Mouse (Mus musculus) kidney, embryonic 16.5 days (tissue): ENCODE results near the gene Pex5l. TPM values are rescaled to one million over a fixed set of nuclear protein-coding genes. Genes with fewer than 3 reads are reported as not detected.

Source experiments
- ATAC-seq: fragments of 200-750 bp; cut with Nextera tagmentation; 2 replicates; pipeline ENCODE4 v1.8.0; 2017; ENCODE audit warnings: moderate TSS enrichment; ENCODE audit not compliant: low FRiP score, low TSS enrichment
- H3K27ac ChIP-seq: fragments of 300-500 bp; sonication (generic); 2 replicates; pipeline ENCODE4 v1.5.1; 2014; ENCODE audit warnings: low read length
- H3K27me3 ChIP-seq: fragments of 300-500 bp; sonication (generic); 2 replicates; pipeline ENCODE4 v1.6.1; 2014; ENCODE audit warnings: low read length, control low read depth, mixed read lengths; ENCODE audit not compliant: insufficient read depth
- H3K36me3 ChIP-seq: fragments of 300-500 bp; sonication (generic); 2 replicates; pipeline ENCODE4 v1.6.1; 2014; ENCODE audit warnings: low read length, control low read depth, mixed read lengths; ENCODE audit not compliant: insufficient read depth
- H3K4me1 ChIP-seq: fragments of 300-500 bp; sonication (generic); 2 replicates; pipeline ENCODE4 v1.6.1; 2014; ENCODE audit warnings: low read length, control low read depth, mixed read lengths; ENCODE audit not compliant: insufficient read depth
- H3K4me2 ChIP-seq: fragments of 300-500 bp; sonication (generic); replicated peaks from 2 replicates; pipeline ENCODE4 v1.6.1; 2014; ENCODE audit warnings: low read depth, low read length
- H3K4me3 ChIP-seq: fragments of 300-500 bp; sonication (generic); 2 replicates; pipeline ENCODE4 v1.5.1; 2014; ENCODE audit warnings: mild to moderate bottlenecking, low read length
- H3K9ac ChIP-seq: fragments of 300-500 bp; sonication (generic); replicated peaks from 2 replicates; pipeline ENCODE4 v1.6.1; 2014; ENCODE audit warnings: low read length
- H3K9me3 ChIP-seq: fragments of 300-500 bp; sonication (generic); 2 replicates; pipeline ENCODE4 v1.6.1; 2016; ENCODE audit warnings: low read length, control low read depth
- WGBS: fragments of 180-500 bp; shearing (Covaris S2); extraction: QIAGEN DNeasy Blood & Tissue Kit; methylation state at CpG from one replicate; pipeline ENCODE4 v1.1.7; 2014; 5-methylcytosine and 5-hydroxymethylcytosine counted together
- polyA plus RNA-seq: library from polyadenylated mRNA; unstranded; fragments of >200 nt; fragmentation: Nextera tagmentation; extraction: Ambion mirVana; gene quantifications from 2 replicates; pipeline ENCODE4 v1.2.1, GENCODE M21; 2015

Gene Pex5l
- polyA plus RNA-seq, 1 experiment from 2014 or later = 0.06 TPM

GRCm38 (mm10) chr3:33024566-33024965 lies 118.5 kb downstream of the Pex5l start:
- Histone ChIP-seq H3K4me3 (no peak overlapping the region), H3K9ac (no peak overlapping the region), H3K9me3 (no peaks in the 10 kb centered on the region), H3K4me1 (no peaks in the 10 kb centered on the region), H3K36me3 (no peaks in the 10 kb centered on the region), H3K4me2 (no peak overlapping the region), H3K27ac (no peak overlapping the region), H3K27me3 (no peaks in the 10 kb centered on the region)
- 52% methylated on average over 5 of the region's 5 CpGs for WGBS
- no peak for ATAC-seq

GRCm38 (mm10) chr3:33003901-33004300 lies 139.1 kb downstream of the Pex5l start:
- Histone ChIP-seq H3K36me3 (no peaks in the 10 kb centered on the region), H3K27me3 (no peaks in the 10 kb centered on the region), H3K4me1 (no peaks in the 10 kb centered on the region), H3K27ac (no peak overlapping the region), H3K9ac (no peak overlapping the region), H3K9me3 (no peaks in the 10 kb centered on the region), H3K4me2 (no peak overlapping the region), H3K4me3 (no peak overlapping the region)
- no peak for ATAC-seq
- 68% methylated on average over 4 of the region's 4 CpGs for WGBS

DNA sequence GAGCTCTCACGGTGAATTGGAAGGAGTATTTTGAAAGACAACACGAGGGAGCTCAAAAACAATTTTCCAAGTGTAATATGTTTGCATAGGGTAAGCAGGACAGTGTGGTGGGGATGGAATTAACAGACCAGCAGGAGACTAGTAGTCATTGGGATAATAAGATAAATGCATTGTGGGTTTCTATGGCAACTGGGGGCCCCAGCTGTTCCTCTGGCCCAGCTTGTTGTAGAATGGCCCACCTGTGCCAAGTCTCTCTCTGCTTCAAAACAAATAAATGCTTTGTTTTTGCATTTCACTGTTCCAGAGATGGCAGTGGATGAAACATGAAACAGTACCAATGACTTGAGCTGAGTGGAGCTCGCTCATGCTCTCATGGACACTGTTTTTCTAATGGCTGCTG lies 141.3 kb downstream of the Pex5l start:
- Histone ChIP-seq H3K4me3 (no peak overlapping the region), H3K4me2 (no peak overlapping the region), H3K4me1 (no peaks in the 10 kb centered on the region), H3K27ac (no peak overlapping the region), H3K36me3 (no peaks in the 10 kb centered on the region), H3K9ac (no peak overlapping the region), H3K27me3 (no peaks in the 10 kb centered on the region), H3K9me3 (no peaks in the 10 kb centered on the region)
- no peak for ATAC-seq
- 78% methylated on average over 3 of the region's 3 CpGs for WGBS

DNA sequence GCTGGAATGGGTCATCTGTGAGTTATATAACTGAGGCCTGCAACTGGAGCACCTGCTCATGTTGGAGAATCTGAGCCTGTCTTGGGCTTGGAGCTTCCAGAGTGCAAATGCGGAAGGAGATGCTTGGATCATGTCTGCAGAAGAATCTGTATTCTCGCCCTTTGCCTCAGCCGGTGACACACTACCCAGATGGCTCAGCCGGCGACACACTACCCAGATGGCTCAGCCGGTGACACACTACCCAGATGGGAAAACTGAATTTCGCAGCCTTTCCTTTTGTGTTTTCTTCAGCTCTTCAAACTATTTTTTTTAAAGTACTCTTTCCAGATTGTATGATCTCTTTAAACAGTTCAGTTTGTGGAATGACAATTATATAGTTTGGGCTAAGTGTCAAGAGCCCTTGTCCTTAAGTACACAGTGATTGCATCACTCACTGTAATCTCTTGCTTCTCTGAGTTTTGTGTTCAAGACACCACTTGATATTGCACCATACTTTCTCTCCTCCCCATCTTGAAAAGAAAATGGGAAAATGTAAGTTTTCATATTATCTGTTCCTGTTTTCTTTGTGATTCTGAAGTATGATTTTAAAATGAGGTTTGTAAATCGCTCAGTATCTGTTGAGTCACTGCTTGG lies 142.5 kb downstream of the Pex5l start:
- Histone ChIP-seq H3K27me3 (no peaks in the 10 kb centered on the region), H3K27ac (no peak overlapping the region), H3K4me2 (no peak overlapping the region), H3K9ac (no peak overlapping the region), H3K36me3 (no peaks in the 10 kb centered on the region), H3K4me3 (no peak overlapping the region), H3K9me3 (no peaks in the 10 kb centered on the region), H3K4me1 (no peaks in the 10 kb centered on the region)
- 85% methylated on average over 8 of the region's 8 CpGs for WGBS
- ATAC-seq = no peak

- Histone ChIP-seq H3K9ac (no peak overlapping the region), H3K4me2 (no peak overlapping the region), H3K27me3 (no peaks in the 10 kb centered on the region), H3K4me3 (no peak overlapping the region), H3K27ac (no peak overlapping the region), H3K9me3 (no peaks in the 10 kb centered on the region), H3K4me1 (no peaks in the 10 kb centered on the region), H3K36me3 (no peaks in the 10 kb centered on the region)
- WGBS = 76% methylated on average over 12 of the region's 12 CpGs
- ATAC-seq = no peak
These were observed 151.1 kb downstream of the Pex5l start for GRCm38 (mm10) chr3:32991713-32992575.

- Histone ChIP-seq H3K27ac (no peak overlapping the region), H3K9me3 (no peaks in the 10 kb centered on the region), H3K4me2 (no peak overlapping the region), H3K9ac (no peak overlapping the region), H3K4me3 (no peak overlapping the region), H3K27me3 (no peaks in the 10 kb centered on the region), H3K4me1 (no peaks in the 10 kb centered on the region), H3K36me3 (no peaks in the 10 kb centered on the region)
- ATAC-seq = no peak
- WGBS = 57% methylated on average over 5 of the region's 5 CpGs
These were observed 155.2 kb downstream of the Pex5l start for GRCm38 (mm10) chr3:32987806-32988205.

DNA sequence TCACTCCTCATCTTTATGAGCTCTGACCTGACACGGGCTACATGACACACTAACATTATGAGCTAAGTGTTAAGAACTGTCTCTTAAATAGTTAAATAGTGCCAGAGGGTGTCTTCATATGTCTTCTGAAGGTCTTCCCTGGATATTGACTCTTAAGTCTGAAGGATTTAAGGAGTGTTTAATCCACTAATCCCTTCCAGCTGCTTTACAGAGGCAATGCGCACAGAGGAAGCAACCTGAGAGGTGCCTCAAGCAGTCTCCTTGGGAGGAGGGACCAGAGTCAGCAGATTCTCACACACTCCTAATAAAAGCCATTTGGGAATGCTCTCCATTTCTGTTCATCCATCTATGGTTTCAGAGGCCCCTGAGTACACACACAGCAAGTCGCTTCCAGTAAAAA lies 157.9 kb downstream of the Pex5l start:
- Histone ChIP-seq H3K4me1 (no peaks in the 10 kb centered on the region), H3K9ac (no peak overlapping the region), H3K36me3 (no peaks in the 10 kb centered on the region), H3K27ac (no peak overlapping the region), H3K4me3 (no peak overlapping the region), H3K4me2 (no peak overlapping the region), H3K9me3 (no peaks in the 10 kb centered on the region), H3K27me3 (no peaks in the 10 kb centered on the region)
- 46% methylated on average over 3 of the region's 3 CpGs for WGBS
- no peak for ATAC-seq

- Histone ChIP-seq H3K36me3 (no peaks in the 10 kb centered on the region), H3K9ac (no peak overlapping the region), H3K27ac (no peak overlapping the region), H3K27me3 (no peaks in the 10 kb centered on the region), H3K9me3 (no peaks in the 10 kb centered on the region), H3K4me1 (no peaks in the 10 kb centered on the region), H3K4me2 (no peak overlapping the region), H3K4me3 (no peak overlapping the region)
- WGBS = 56% methylated on average over 4 of the region's 4 CpGs
- no peak for ATAC-seq
These were observed 163.1 kb downstream of the Pex5l start for GRCm38 (mm10) chr3:32979981-32980380.

- H3K27ac ChIP-seq = no peak overlapping the region
- no peak overlapping the region for H3K4me3 ChIP-seq
- no peak overlapping the region for H3K4me2 ChIP-seq
- no peaks in the 10 kb centered on the region for H3K4me1 ChIP-seq
- H3K36me3 ChIP-seq = no peaks in the 10 kb centered on the region
- 64% methylated on average over 6 of the region's 6 CpGs for WGBS
- no peaks in the 10 kb centered on the region for H3K27me3 ChIP-seq
- H3K9me3 ChIP-seq = no peaks in the 10 kb centered on the region
- H3K9ac ChIP-seq = no peak overlapping the region
- ATAC-seq = no peak
These were observed 163.8 kb downstream of the Pex5l start for GRCm38 (mm10) chr3:32979238-32979637.

DNA sequence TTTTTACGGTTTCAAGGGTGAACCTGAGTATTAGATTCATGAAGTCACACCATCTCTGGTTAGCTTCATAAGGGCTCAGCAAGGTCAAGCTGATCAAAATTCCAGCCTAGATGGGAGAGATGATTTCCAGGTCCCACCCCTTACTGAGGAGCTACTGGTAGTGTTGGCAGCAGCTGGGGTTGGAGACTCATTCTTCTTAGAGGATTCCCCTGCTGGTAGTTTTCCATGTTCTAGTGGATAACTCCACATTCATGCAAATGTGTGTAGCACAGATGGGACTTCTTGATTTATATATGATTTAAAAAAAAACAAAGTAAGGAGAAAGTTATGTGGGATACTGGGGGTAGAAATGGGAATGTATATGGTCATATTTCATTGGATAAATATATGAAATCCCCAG lies 172.8 kb downstream of the Pex5l start:
- Histone ChIP-seq H3K36me3 (no peaks in the 10 kb centered on the region), H3K4me3 (no peak overlapping the region), H3K4me2 (no peak overlapping the region), H3K27me3 (no peaks in the 10 kb centered on the region), H3K4me1 (no peaks in the 10 kb centered on the region), H3K9me3 (no peaks in the 10 kb centered on the region), H3K9ac (no peak overlapping the region), H3K27ac (no peak overlapping the region)
- 100% methylated on average over 1 of the region's 1 CpGs for WGBS
- no peak for ATAC-seq
